Mouse (Mus musculus) E14TG2a.4 (cell line): Measurements from ENCODE around the gene Tgfbr1.

Experiments used
- CTCF ChIP-seq: conservative IDR thresholded peaks from 2 replicates; pipeline ENCODE4 v1.5.1; 2014; ENCODE audit warnings: low read length
- NANOG ChIP-seq: IDR thresholded peaks from 2 replicates; pipeline ENCODE4 v1.6.1; 2014; ENCODE audit warnings: borderline replicate concordance, low read length, mixed read lengths
- POU5F1 ChIP-seq: IDR thresholded peaks from 2 replicates; pipeline ENCODE4 v1.6.1; 2014; ENCODE audit warnings: low read length, borderline replicate concordance

- TF ChIP-seq CTCF (no peak), POU5F1 (no peak), NANOG (no peak)
Measured at GRCm38 (mm10) chr4:47438956-47439355, 85.9 kb downstream of the Tgfbr1 start.
